Mouse (Mus musculus) midbrain, embryonic 16.5 days (tissue): ENCODE measurements around the gene Ttll6. TPM values are rescaled to one million over a fixed set of nuclear protein-coding genes. Genes with fewer than 3 reads are reported as not detected.

Experiments used
- ATAC-seq: fragments of 200-750 bp; cut with Nextera tagmentation; 2 replicates; pipeline ENCODE4 v1.8.0; 2017; ENCODE audit warnings: moderate TSS enrichment
- H3K27ac ChIP-seq: fragments of 300-500 bp; sonication (generic); 2 replicates; pipeline ENCODE4 v1.5.1; 2014; ENCODE audit warnings: mild to moderate bottlenecking, low read length, mixed read lengths
- H3K27me3 ChIP-seq: fragments of 300-500 bp; sonication (generic); 2 replicates; pipeline ENCODE4 v1.6.1; 2014; ENCODE audit warnings: low read depth, low read length, mixed read lengths; ENCODE audit not compliant: control insufficient read depth, insufficient read depth
- H3K36me3 ChIP-seq: fragments of 300-500 bp; sonication (generic); 2 replicates; pipeline ENCODE4 v1.6.1; 2014; ENCODE audit warnings: mild to moderate bottlenecking, low read length, moderate library complexity, mixed read lengths; ENCODE audit not compliant: control insufficient read depth, insufficient read depth
- H3K4me1 ChIP-seq: fragments of 300-500 bp; sonication (generic); 2 replicates; pipeline ENCODE4 v1.6.1; 2014; ENCODE audit warnings: mild to moderate bottlenecking, low read length, mixed read lengths; ENCODE audit not compliant: control insufficient read depth, insufficient read depth
- H3K4me2 ChIP-seq: fragments of 300-500 bp; sonication (generic); 2 replicates; pipeline ENCODE4 v1.6.1; 2014; ENCODE audit warnings: mild to moderate bottlenecking, low read length, mixed read lengths
- H3K4me3 ChIP-seq: fragments of 300-500 bp; sonication (generic); 2 replicates; pipeline ENCODE4 v1.5.1; 2014; ENCODE audit warnings: low read depth, mild to moderate bottlenecking, low read length, moderate library complexity, mixed read lengths
- H3K9ac ChIP-seq: fragments of 300-500 bp; sonication (generic); 2 replicates; pipeline ENCODE4 v1.6.1; 2014; ENCODE audit warnings: low read depth, low read length, mixed read lengths
- H3K9me3 ChIP-seq: fragments of 300-500 bp; sonication (generic); replicated peaks from 2 replicates; pipeline ENCODE4 v1.6.1; 2014; ENCODE audit warnings: mild to moderate bottlenecking, low read length, mixed read lengths; ENCODE audit not compliant: control insufficient read depth, poor library complexity, severe bottlenecking
- WGBS: fragments of 180-500 bp; shearing (Covaris S2); extraction: QIAGEN DNeasy Blood & Tissue Kit; methylation state at CpG from one replicate; pipeline ENCODE4 v1.1.7; 2014; 5-methylcytosine and 5-hydroxymethylcytosine counted together
- polyA plus RNA-seq: library from polyadenylated mRNA; unstranded; fragments of >200 nt; fragmentation: Nextera tagmentation; extraction: Ambion mirVana; gene quantifications from 2 replicates; pipeline ENCODE4 v1.2.1, GENCODE M21; 2015

Ttll6 gene
- polyA plus RNA-seq, 1 experiment from 2014 or later, result 0.35 TPM

DNA sequence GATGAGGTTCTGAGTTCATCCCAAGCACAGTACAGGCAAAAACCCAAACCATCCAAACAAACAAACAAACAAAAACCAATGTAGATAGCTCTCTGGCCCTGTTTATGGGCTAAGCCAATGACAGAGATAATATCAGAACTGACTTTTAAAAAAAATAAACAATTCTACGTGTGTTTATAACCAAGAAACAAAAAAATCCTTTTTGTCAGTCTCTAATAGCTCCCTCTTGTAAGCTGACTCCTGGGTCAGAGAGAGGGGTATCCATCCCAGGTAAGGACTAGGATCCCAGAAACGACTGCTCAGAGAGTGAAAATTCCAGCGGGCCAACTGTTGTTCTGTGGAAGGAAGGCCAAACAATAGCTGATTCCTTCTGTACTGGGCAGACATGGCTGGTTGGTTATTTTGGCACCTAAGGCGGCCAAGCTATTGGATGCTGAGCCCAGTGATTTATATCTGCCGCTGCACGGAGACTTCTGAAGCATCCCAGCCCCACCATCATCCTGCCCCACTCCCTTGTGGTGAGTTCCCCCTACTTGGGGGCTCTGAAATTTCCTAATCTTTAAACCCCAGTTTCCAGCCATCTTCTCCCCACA is 45.4 kb downstream of the Ttll6 start:
- H3K36me3 ChIP-seq, result no peaks in the 10 kb centered on the region
- H3K9me3 ChIP-seq, result no peaks in the 10 kb centered on the region; the same call in 1 of the 2 replicates
- WGBS, result 0% methylated on average over 6 of the region's 6 CpGs
- H3K4me2 ChIP-seq, result no peak overlapping the region
- H3K27ac ChIP-seq, result no peak overlapping the region
- no peak for ATAC-seq
- peaks cover 87% of the 10 kb centered on the region for H3K27me3 ChIP-seq
- no peaks in the 10 kb centered on the region for H3K4me1 ChIP-seq
- H3K9ac ChIP-seq, result no peak overlapping the region
- no peak overlapping the region for H3K4me3 ChIP-seq

DNA sequence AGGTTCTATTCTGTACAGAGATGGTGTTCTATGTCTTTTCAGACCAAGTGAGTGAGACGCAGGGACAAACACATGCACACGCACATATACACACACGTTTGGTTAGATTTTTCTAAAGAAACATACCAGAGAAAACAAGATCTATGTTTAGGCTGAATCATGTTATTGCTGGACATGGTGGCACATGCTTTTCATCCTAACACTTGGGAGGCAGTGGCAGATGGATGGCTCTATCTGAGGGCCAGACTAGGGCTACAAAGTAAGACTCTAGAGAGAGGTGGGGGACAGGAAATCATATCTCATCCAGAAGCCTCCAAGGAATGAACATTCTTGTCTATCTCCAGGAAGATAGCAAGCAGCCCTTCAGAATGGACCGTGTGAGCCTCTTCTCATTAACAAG is 47.5 kb downstream of the Ttll6 start:
- Histone ChIP-seq H3K9me3 (no peaks in the 10 kb centered on the region; the same call in 1 of the 2 replicates), H3K36me3 (no peaks in the 10 kb centered on the region), H3K4me2 (no peak overlapping the region), H3K9ac (no peak overlapping the region), H3K4me1 (no peaks in the 10 kb centered on the region), H3K27me3 (peaks cover 91% of the 10 kb centered on the region), H3K4me3 (no peak overlapping the region), H3K27ac (no peak overlapping the region)
- no peak for ATAC-seq
- WGBS, result 17% methylated on average over 4 of the region's 4 CpGs

DNA sequence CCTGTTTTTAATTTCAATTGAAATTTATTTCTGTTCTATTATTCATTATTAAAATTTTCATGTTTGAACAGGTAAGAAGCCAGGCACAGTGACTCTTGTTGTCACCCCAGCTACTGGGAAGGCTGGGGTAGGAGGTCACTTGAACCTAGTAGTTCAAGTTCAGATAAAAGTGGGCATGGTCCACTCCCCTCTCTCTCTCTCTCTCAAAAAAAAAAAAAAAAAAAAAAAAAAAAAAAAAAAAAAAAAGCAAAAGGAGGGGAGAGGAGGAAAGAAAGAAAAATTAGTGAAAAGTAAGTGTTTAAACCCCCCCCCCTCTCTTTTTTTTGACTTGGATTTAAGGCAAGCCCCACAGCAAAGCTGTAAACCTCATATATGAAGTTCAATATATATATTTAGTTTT is 50.6 kb downstream of the Ttll6 start:
- H3K27me3 ChIP-seq, result peaks cover 95% of the 10 kb centered on the region
- H3K4me3 ChIP-seq, result no peak overlapping the region
- H3K9me3 ChIP-seq, result no peaks in the 10 kb centered on the region; the same call in 1 of the 2 replicates
- H3K9ac ChIP-seq, result no peak overlapping the region
- no peaks in the 10 kb centered on the region for H3K4me1 ChIP-seq
- no peak overlapping the region for H3K4me2 ChIP-seq
- no peak overlapping the region for H3K27ac ChIP-seq
- ATAC-seq, result no peak
- H3K36me3 ChIP-seq, result no peaks in the 10 kb centered on the region

DNA sequence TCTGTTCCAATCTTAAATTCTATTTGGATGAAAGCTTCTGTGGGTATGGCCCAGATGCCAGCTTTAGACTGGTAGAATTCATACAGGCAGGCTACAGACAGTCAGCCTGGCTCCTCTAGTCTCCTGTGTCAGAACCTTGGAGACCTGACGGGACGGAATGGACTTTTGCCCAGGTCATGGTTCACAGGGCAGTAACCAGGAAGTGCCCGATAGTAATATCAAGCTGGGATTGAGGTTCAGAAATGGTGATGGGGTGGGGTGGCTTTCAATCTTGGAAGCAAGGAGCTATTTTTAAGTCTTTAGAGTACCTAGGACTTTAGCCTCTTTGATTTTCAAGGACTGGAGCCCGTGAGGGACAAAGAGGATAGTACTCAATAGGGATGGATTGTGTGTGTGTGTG is 53.7 kb downstream of the Ttll6 start:
- WGBS, result 22% methylated on average over 4 of the region's 4 CpGs
- no peaks in the 10 kb centered on the region; the same call in 1 of the 2 replicates for H3K9me3 ChIP-seq
- peaks cover 93% of the 10 kb centered on the region for H3K27me3 ChIP-seq
- ATAC-seq, result no peak
- no peak overlapping the region for H3K4me2 ChIP-seq
- no peaks in the 10 kb centered on the region for H3K36me3 ChIP-seq
- H3K4me3 ChIP-seq, result no peak overlapping the region
- no peaks in the 10 kb centered on the region for H3K4me1 ChIP-seq
- no peak overlapping the region for H3K27ac ChIP-seq
- no peak overlapping the region for H3K9ac ChIP-seq

DNA sequence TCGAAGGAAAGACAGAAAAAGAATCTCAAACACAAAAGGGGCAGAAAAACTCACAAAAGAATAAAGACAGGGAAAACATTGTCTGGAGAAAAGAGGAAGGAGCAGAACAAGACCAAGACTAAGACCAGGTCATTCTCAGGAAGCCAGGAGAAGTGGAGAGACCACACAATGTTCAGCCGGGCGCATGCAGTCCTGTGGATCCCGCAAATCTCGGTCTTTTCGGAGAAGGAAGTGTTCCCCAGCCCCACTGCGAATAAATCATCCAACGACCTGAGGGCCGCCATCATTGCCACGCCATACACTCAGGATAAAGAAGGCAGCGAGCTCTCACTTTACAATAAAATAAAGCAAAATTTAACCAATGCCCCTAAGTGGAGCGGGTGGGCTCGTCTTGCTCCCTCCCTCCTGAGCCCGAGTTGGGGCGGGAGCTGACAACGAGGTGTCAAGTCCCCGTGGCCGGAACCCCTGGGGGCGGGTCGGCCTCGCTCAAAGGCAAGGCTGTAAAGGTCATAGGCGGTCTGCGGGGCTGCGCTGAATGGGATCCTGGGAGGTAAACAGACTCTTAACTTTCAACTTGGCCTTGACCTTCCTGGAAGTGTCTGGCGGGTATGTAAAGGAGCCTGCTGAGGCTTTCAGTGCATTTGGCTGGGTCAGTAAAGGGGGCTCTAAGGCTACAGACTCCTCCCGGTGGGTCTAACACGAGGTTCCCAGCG is 56.4 kb downstream of the Ttll6 start:
- Histone ChIP-seq H3K4me2 (no peak overlapping the region), H3K9me3 (no peaks in the 10 kb centered on the region; the same call in 1 of the 2 replicates), H3K27ac (no peak overlapping the region), H3K4me3 (no peak overlapping the region), H3K27me3 (peaks cover 96% of the 10 kb centered on the region), H3K4me1 (0 out of 2 replicates have a peak, but pooled peaks cover 3% of the 10 kb centered on the region), H3K36me3 (no peaks in the 10 kb centered on the region), H3K9ac (no peak overlapping the region)
- under 1% methylated on average over 28 of the region's 28 CpGs for WGBS
- no peak for ATAC-seq

DNA sequence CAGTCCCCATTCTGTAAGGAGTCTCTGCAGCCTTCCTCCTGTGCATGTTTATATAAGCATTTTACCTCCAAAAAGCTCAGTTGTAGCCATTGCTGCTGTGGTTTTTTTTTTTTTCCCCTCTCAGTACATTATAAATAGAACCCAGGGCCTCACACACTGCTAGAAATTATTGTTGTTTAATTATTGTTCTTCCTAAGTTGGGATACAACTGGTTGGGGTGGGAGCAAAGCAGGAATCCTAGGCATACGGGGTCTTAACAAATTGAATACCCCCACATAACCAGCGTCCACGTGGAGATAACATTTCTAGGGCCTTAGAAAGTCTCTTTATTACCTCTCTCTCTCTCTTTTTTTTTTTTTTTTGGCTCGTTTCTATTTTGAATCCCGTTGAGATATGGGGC is 57.5 kb downstream of the Ttll6 start:
- no peak overlapping the region for H3K4me2 ChIP-seq
- no peak overlapping the region for H3K27ac ChIP-seq
- no peaks in the 10 kb centered on the region; the same call in 1 of the 2 replicates for H3K9me3 ChIP-seq
- ATAC-seq, result no peak
- H3K27me3 ChIP-seq, result peaks cover 96% of the 10 kb centered on the region
- H3K9ac ChIP-seq, result no peak overlapping the region
- H3K4me1 ChIP-seq, result 0 out of 2 replicates have a peak, but pooled peaks cover 3% of the 10 kb centered on the region
- no peaks in the 10 kb centered on the region for H3K36me3 ChIP-seq
- WGBS, result 5% methylated on average over 5 of the region's 5 CpGs
- H3K4me3 ChIP-seq, result no peak overlapping the region

DNA sequence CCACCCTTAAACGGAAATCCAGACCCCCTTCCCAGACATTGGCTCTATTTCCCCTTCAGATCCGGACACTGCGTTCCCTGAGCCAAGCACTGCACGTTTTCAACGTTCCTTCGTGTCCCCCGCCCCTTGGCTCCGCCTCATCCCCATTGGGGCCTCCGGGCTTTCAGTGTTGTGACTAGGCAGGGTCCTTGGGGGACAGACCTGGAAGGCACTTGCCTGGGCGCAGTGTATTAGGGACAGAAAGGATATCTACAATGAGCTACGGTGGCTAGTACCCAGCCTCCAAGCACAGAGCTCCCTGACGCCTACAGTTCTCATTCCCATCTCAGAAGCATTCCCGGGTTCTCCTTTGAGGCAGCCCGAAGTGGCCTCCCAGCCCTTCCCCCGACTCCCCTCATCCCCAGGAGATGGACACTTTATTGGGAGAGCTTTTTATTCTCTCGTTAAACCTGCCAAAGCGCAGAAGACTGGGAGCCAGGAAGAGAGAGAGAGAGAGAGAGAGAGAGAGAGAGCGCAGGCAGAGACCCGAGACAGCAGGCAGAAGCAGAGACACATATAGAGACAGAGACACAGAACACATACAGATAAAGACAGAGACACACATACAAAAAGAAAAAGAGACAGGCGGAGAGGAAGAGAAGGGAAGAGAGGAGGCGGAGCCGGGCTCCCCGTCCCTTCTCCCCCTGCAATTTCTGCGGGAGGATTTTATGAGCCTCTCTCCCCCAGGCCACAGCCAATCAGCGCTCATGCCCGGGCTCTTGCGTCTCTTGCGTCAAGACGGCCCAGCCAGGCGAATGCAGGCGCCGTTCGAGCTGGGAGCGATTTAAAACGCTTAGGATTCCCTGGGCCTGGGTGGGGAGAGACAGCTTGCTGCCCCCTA is 60.2 kb downstream of the Ttll6 start, which contains the start of gene Hoxb13:
Gene Hoxb13, plus strand, starts transcription at position 796 of the 880 bp plus-strand sequence.
- no peak within 1 kb of the TSS for H3K9ac ChIP-seq
- no peak for ATAC-seq
- H3K27me3 ChIP-seq, result peaks cover 96% of the 10 kb centered on the region
- H3K27ac ChIP-seq, result no peak within 1 kb of the TSS
- peak within 1 kb of the TSS; percentile 33 for H3K4me2 ChIP-seq
- under 1% methylated on average over 35 of the region's 35 CpGs for WGBS
- H3K4me3 ChIP-seq, result peak within 1 kb of the TSS; percentile 13; the same call in 1 of the 2 replicates
- no peaks in the 10 kb centered on the region for H3K36me3 ChIP-seq
- 0 out of 2 replicates have a peak, but pooled peaks cover 3% of the 10 kb centered on the region for H3K4me1 ChIP-seq
- H3K9me3 ChIP-seq, result no peaks in the 10 kb centered on the region

DNA sequence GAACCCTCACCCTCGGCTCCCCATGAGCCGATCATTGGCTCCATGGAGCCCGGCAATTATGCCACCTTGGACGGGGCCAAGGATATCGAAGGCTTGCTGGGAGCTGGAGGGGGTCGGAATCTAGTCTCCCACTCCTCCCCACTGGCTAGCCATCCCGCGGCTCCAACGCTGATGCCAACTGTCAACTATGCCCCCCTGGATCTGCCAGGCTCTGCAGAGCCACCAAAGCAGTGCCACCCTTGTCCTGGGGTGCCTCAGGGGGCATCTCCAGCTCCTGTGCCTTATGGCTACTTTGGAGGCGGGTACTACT is 60.8 kb downstream of the Ttll6 start:
- H3K4me2 ChIP-seq, result peak overlapping the region; percentile 33
- 0 out of 2 replicates have a peak, but pooled peaks cover 3% of the 10 kb centered on the region for H3K4me1 ChIP-seq
- no peaks in the 10 kb centered on the region for H3K36me3 ChIP-seq
- no peak overlapping the region for H3K9ac ChIP-seq
- no peak overlapping the region for H3K27ac ChIP-seq
- WGBS, result 2% methylated on average over 10 of the region's 10 CpGs
- H3K9me3 ChIP-seq, result no peaks in the 10 kb centered on the region
- H3K4me3 ChIP-seq, result peak overlapping the region; percentile 13; the same call in 1 of the 2 replicates
- ATAC-seq, result no peak
- H3K27me3 ChIP-seq, result peaks cover 92% of the 10 kb centered on the region
